Mouse (Mus musculus) CH12.LX (cell line): ENCODE data around the gene Ftcd. TPM values are rescaled to one million over a fixed set of nuclear protein-coding genes. Genes with fewer than 3 reads are reported as not detected.

Source experiments
- DNase-seq: peaks from one replicate; pipeline ENCODE4 v3.0.0-alpha.2; 2013; ENCODE audit errors: extremely low read depth
- H3K27ac ChIP-seq: 2 replicates; pipeline ENCODE4 v1.5.1; 2012; ENCODE audit warnings: low read depth, mild to moderate bottlenecking, control low read depth, moderate library complexity; ENCODE audit not compliant: insufficient read depth
- H3K27me3 ChIP-seq: replicated peaks from 2 replicates; pipeline ENCODE3; 2012; ENCODE audit warnings: inconsistent platforms
- H3K36me3 ChIP-seq, 2 experiments: replicated peaks in 1 of 2; 2 replicates each; pipeline versions ENCODE3 to v1.6.1; 2012; ENCODE audit warnings: inconsistent platforms in 1 of 2, low read length in 1 of 2, mild to moderate bottlenecking in 1 of 2, mixed read lengths in 1 of 2, moderate library complexity in 1 of 2; ENCODE audit not compliant: control insufficient read depth in 1 of 2, insufficient read depth in 1 of 2
- H3K4me1 ChIP-seq, 2 experiments: 2 replicates each; pipeline ENCODE4 v1.6.1; 2012; ENCODE audit warnings: inconsistent platforms in 1 of 2, moderate library complexity in 1 of 2; ENCODE audit not compliant: insufficient read depth in 2 of 2, control insufficient read depth in 1 of 2
- H3K4me2 ChIP-seq: 2 replicates; pipeline ENCODE4 v1.6.1; 2012; ENCODE audit warnings: low read depth, mild to moderate bottlenecking, control low read depth; ENCODE audit not compliant: poor library complexity, insufficient read depth, severe bottlenecking
- H3K4me3 ChIP-seq, 3 experiments: fragments of 150-350 bp in 1 of 3; sonication (generic) in 1 of 3; replicated peaks in 1 of 3; 2 replicates each; pipeline versions ENCODE3 to v1.5.1; 2011 to 2012; ENCODE audit warnings: low read depth in 2 of 3, low read length in 2 of 3, mild to moderate bottlenecking in 2 of 3, moderate library complexity in 2 of 3, control low read depth in 1 of 3, improper control_type of control experiment in 1 of 3, inconsistent platforms in 1 of 3, mixed read lengths in 1 of 3; ENCODE audit not compliant: poor library complexity in 1 of 3
- H3K79me2 ChIP-seq: replicated peaks from 2 replicates; pipeline ENCODE4 v1.6.1; 2012; ENCODE audit warnings: mild to moderate bottlenecking, moderate library complexity; ENCODE audit not compliant: control insufficient read depth, poor library complexity, insufficient read depth, severe bottlenecking; ENCODE audit errors: extremely low read depth
- H3K9ac ChIP-seq: 2 replicates; pipeline ENCODE4 v1.6.1; 2012; ENCODE audit warnings: low read depth, mild to moderate bottlenecking, control low read depth, moderate library complexity; ENCODE audit not compliant: insufficient read depth
- H3K9me3 ChIP-seq: replicated peaks from 2 replicates; pipeline ENCODE3; 2012; ENCODE audit warnings: low read length, inconsistent platforms, mixed read lengths
- BHLHE40 ChIP-seq: IDR thresholded peaks from 2 replicates; pipeline ENCODE4 v1.6.1; 2011; ENCODE audit warnings: mild to moderate bottlenecking, low read depth, low read length, improper control_type of control experiment
- CHD1 ChIP-seq: IDR thresholded peaks from 2 replicates; pipeline ENCODE4 v1.6.1; 2012; ENCODE audit warnings: low read depth, low read length, improper control_type of control experiment, inconsistent platforms
- CHD2 ChIP-seq: IDR thresholded peaks from 2 replicates; pipeline ENCODE4 v1.6.1; 2011; ENCODE audit warnings: low read length, improper control_type of control experiment
- E2F4 ChIP-seq: IDR thresholded peaks from 2 replicates; pipeline ENCODE4 v1.6.1; 2011; ENCODE audit warnings: low read depth, low read length, improper control_type of control experiment; ENCODE audit not compliant: insufficient replicate concordance
- EP300 ChIP-seq: IDR thresholded peaks from 2 replicates; pipeline ENCODE4 v1.6.1; 2011; ENCODE audit warnings: low read length, improper control_type of control experiment
- GABPA ChIP-seq: IDR thresholded peaks from 2 replicates; pipeline ENCODE4 v1.6.1; 2012; ENCODE audit warnings: low read depth, low read length, improper control_type of control experiment, inconsistent platforms; ENCODE audit not compliant: insufficient replicate concordance
- IRF4 ChIP-seq: IDR thresholded peaks from 2 replicates; pipeline ENCODE4 v1.6.1; 2014; ENCODE audit warnings: low read depth, mild to moderate bottlenecking, inconsistent platforms, low read length, improper control_type of control experiment
- JUND ChIP-seq: conservative IDR thresholded peaks from 2 replicates; pipeline ENCODE4 v1.6.1; 2011; ENCODE audit warnings: low read depth, low read length, improper control_type of control experiment
- KAT2A ChIP-seq: IDR thresholded peaks from 2 replicates; pipeline ENCODE4 v1.6.1; 2012; ENCODE audit warnings: low read length, improper control_type of control experiment, inconsistent platforms; ENCODE audit not compliant: insufficient replicate concordance
- MEF2A ChIP-seq: IDR thresholded peaks from 2 replicates; pipeline ENCODE4 v1.6.1; 2014; ENCODE audit warnings: low read depth, mild to moderate bottlenecking, inconsistent platforms, low read length, improper control_type of control experiment, borderline replicate concordance
- MXI1 ChIP-seq: IDR thresholded peaks from 2 replicates; pipeline ENCODE4 v1.6.1; 2011; ENCODE audit warnings: mild to moderate bottlenecking, low read depth, low read length, improper control_type of control experiment
- NRF1 ChIP-seq: IDR thresholded peaks from 2 replicates; pipeline ENCODE4 v1.6.1; 2014; ENCODE audit warnings: low read depth, mild to moderate bottlenecking, inconsistent platforms, low read length, improper control_type of control experiment, moderate library complexity
- PAX5 ChIP-seq: IDR thresholded peaks from 2 replicates; pipeline ENCODE4 v1.6.1; 2012; ENCODE audit warnings: low read length, inconsistent platforms, mixed read lengths
- POLR2A ChIP-seq: IDR thresholded peaks from 2 replicates; pipeline ENCODE4 v1.6.1; 2011; ENCODE audit warnings: low read depth, mild to moderate bottlenecking, improper control_type of control experiment, low read length
- POLR2AphosphoS2 ChIP-seq: IDR thresholded peaks from 2 replicates; pipeline ENCODE4 v1.6.1; 2011; ENCODE audit warnings: low read depth, low read length, improper control_type of control experiment
- RAD21 ChIP-seq: IDR thresholded peaks from 2 replicates; pipeline ENCODE4 v1.6.1; 2011; ENCODE audit warnings: low read depth, mild to moderate bottlenecking, low read length, improper control_type of control experiment, moderate library complexity
- SIN3A ChIP-seq: IDR thresholded peaks from 2 replicates; pipeline ENCODE4 v1.6.1; 2012; ENCODE audit warnings: low read length, improper control_type of control experiment, inconsistent platforms
- SMC3 ChIP-seq: IDR thresholded peaks from 2 replicates; pipeline ENCODE4 v1.6.1; 2011; ENCODE audit warnings: low read depth, low read length, improper control_type of control experiment
- TBP ChIP-seq: conservative IDR thresholded peaks from 2 replicates; pipeline ENCODE4 v1.6.1; 2011; ENCODE audit warnings: low read depth, low read length, improper control_type of control experiment
- UBTF ChIP-seq: IDR thresholded peaks from 2 replicates; pipeline ENCODE4 v1.6.1; 2012; ENCODE audit warnings: low read depth, mild to moderate bottlenecking, inconsistent platforms, low read length, improper control_type of control experiment, moderate library complexity
- USF1 ChIP-seq: IDR thresholded peaks from 2 replicates; pipeline ENCODE4 v1.6.1; 2014; ENCODE audit warnings: low read depth, mild to moderate bottlenecking, inconsistent platforms, low read length, improper control_type of control experiment
- ZKSCAN1 ChIP-seq: IDR thresholded peaks from 2 replicates; pipeline ENCODE4 v1.6.1; 2012; ENCODE audit warnings: low read depth, inconsistent platforms, low read length, improper control_type of control experiment, borderline replicate concordance
- ZMIZ1 ChIP-seq: IDR thresholded peaks from 2 replicates; pipeline ENCODE4 v1.6.1; 2012; ENCODE audit warnings: low read depth, mild to moderate bottlenecking, inconsistent platforms, low read length, improper control_type of control experiment
- dilution Hi-C: fragments of 300-500 bp; cut with MboI; formaldehyde crosslinking; loops from 2 replicates; pipeline ENCODE4 v1.14.3; 2020; ENCODE audit warnings: low sequenced_read_pairs; ENCODE audit not compliant: extremely low pct_unique_long_range_greater_than_20kb, extremely low pct_ligation_motif_present
- in situ Hi-C: fragments of 300-500 bp; cut with MboI; formaldehyde crosslinking; loops from 3 replicates; pipeline ENCODE4 v1.14.3; 2019; ENCODE audit warnings: low sequenced_read_pairs, low pct_ligation_motif_present, low pct_unique_long_range_greater_than_20kb, mixed read lengths
- polyA plus RNA-seq: library from polyadenylated mRNA; unstranded; fragments of >175 nt; gene quantifications from 2 replicates; pipeline ENCODE4 v1.2.1, GENCODE M21; 2012; ENCODE audit warnings: low read depth; ENCODE audit not compliant: insufficient read length
- total RNA-seq, 2 experiments: library from RNA; depleted of rRNA; stranded (reverse); fragments of 300-350 nt in 1 of 2; fragments of >200 nt in 1 of 2; gene quantifications; 2 replicates each; pipeline ENCODE4 v1.2.3; 2012 to 2014

Ftcd gene
- total and polyA plus RNA-seq, 3 experiments: not detected

- Histone ChIP-seq H3K9me3 (no peaks in the 10 kb centered on the region), H3K79me2 (no peaks in the 10 kb centered on the region), H3K9ac (no peak within 1 kb of the TSS), H3K4me2 (no peak within 1 kb of the TSS), H3K27me3 (peaks cover 4% of the 10 kb centered on the region), H3K4me1 (no peaks in the 10 kb centered on the region), H3K36me3 (peaks cover 0 to 3% of the 10 kb centered on the region in 2 experiments), H3K27ac (no peak within 1 kb of the TSS), H3K4me3 (no peak within 1 kb of the TSS)
- dilution Hi-C loops (no loop called here), in situ Hi-C loops (no loop called here)
- TF ChIP-seq MEF2A (no peak), TBP (no peak), POLR2AphosphoS2 (no peak)
- DNase-seq: no peak
Measured at GRCm38 (mm10) chr10:76561972-76562371, 13.5 kb upstream of the Ftcd start, which contains the start of gene Spatc1l. Spatc1l (plus strand) TSS chr10:76562272.

DNA sequence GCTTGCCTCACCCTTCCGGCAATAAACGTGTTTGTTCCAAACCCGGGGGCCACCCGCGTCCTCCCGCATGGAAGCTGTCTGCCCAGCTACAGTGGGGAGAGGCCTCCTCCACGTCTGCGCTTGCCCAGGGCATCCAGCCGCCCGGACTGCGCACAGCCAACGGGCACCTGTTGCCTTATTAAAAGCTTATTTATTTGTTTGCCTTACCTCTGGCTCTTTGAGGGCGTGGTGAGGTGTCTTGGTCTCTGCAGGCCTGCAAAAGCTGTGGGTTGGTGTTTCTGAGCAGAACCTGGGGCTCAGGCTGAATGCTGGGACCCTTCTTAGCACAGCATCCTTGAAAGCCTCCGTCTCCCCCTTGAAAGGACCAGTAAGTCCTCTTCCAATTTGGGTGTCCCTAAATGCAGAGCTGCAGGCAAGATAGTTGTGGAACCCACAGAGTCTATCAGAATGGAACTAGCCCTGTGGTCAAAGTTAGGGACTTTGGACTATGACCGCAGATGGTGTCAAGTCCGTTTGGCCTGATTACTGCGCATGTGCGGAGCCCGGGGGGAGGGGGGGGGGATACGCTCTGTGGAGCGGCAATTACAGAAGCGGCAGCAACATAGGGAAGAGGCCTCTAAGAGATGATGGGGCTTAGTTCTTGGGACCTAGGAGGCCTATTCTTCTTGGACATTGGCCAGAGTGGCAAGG lies 5.3 kb upstream of the Ftcd start:
- Histone ChIP-seq H3K4me1 (no peaks in the 10 kb centered on the region), H3K27ac (no peak overlapping the region), H3K79me2 (no peaks in the 10 kb centered on the region), H3K9me3 (no peaks in the 10 kb centered on the region), H3K4me2 (no peak overlapping the region), H3K4me3 (no peak overlapping the region), H3K27me3 (peaks cover 27% of the 10 kb centered on the region), H3K9ac (no peak overlapping the region), H3K36me3 (no peaks in the 10 kb centered on the region)
- TF ChIP-seq CHD1 (no peak), BHLHE40 (no peak), GABPA (no peak), TBP (no peak), MXI1 (no peak), NRF1 (peak; percentile 54; the same call in 1 of the 2 replicates), POLR2A (no peak)
- in situ Hi-C loops (no loop called here), dilution Hi-C loops (no loop called here)
- DNase-seq: no peak

DNA sequence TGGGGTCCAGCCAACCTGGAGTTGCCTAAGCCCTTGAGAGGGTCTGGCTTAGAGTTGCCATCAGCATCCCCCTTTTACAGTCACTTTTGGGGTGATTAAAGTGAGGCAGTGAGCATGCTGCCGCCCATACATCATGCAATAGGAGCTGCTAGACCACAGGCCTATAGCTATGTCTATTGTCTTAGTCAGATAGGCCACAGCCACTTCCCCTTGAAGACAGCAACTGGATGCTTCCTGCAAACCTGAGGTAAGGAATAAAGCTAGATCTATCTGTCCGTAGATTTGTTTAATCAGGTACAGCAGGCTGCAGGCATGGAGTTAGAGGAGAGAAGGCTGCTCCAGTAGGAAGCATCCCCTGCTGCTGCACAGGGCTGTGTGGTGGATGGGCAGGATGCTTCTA lies 4.4 kb upstream of the Ftcd start:
- Histone ChIP-seq H3K27me3 (peaks cover 33% of the 10 kb centered on the region), H3K4me2 (no peak overlapping the region), H3K9ac (no peak overlapping the region), H3K79me2 (no peaks in the 10 kb centered on the region), H3K9me3 (no peaks in the 10 kb centered on the region), H3K4me1 (no peaks in the 10 kb centered on the region), H3K36me3 (no peaks in the 10 kb centered on the region), H3K4me3 (no peak overlapping the region), H3K27ac (no peak overlapping the region)
- no peak for DNase-seq
- dilution Hi-C loops: no loop called here
- in situ Hi-C loops: no loop called here
- TF ChIP-seq EP300 (no peak), ZMIZ1 (no peak), KAT2A (no peak), SMC3 (no peak), BHLHE40 (no peak), SIN3A (no peak), PAX5 (no peak), CHD1 (no peak), JUND (no peak), USF1 (no peak), UBTF (no peak), ZKSCAN1 (no peak), E2F4 (no peak), IRF4 (no peak), RAD21 (no peak), CHD2 (no peak), TBP (no peak)
